Mouse (Mus musculus): ENCODE measurements around the gene Synj2. TPM values are rescaled to one million over a fixed set of nuclear protein-coding genes. Genes with fewer than 3 reads are reported as not detected.

Synj2 gene
- total and polyA plus RNA-seq, 3 experiments, result 21.2 to 58.1 (median 43.7) TPM

DNA sequence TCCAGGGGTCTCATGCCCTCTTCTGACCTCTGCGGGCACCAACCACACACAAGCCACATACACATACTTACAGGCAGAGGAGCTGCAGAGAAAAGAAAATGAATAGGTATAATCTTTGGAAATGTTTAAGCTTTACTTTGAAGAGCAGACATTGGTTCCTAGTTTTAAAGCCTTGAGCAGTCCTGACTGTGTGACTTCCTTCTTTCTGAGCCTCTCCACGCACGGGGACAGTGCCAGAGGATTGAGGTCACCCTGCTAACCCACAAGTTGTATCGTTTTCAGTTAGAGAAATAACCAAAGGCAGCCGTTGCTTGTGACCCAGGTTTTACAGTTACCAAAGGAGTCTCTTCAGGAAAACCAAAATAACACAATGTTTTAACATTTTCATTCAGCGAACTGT is 12.0 kb upstream of the Synj2 start:
- Histone ChIP-seq H3K9ac (ENCODE audit: low read depth, low read length) (no peak overlapping the region), H3K27me3 (ENCODE audit: control insufficient read depth, insufficient read depth, low read length) (no peaks in the 10 kb centered on the region), H3K79me2 (replicated peaks; ENCODE audit: control insufficient read depth, insufficient read depth, low read length) (no peaks in the 10 kb centered on the region), H3K27ac (no peak overlapping the region), H3K36me3 (ENCODE audit: control insufficient read depth, insufficient read depth, low read length) (no peaks in the 10 kb centered on the region), H3K4me1 (ENCODE audit: control insufficient read depth, insufficient read depth, low read length) (no peaks in the 10 kb centered on the region), H3K4me3 (no peak overlapping the region)
- TF ChIP-seq POLR2A (IDR thresholded peaks at IDR 0.05; ENCODE audit: insufficient read depth, low read depth, low read length) (no peak), CTCF (IDR thresholded peaks at IDR 0.05) (no peak), EP300 (IDR thresholded peaks at IDR 0.05; ENCODE audit: insufficient read depth, low read depth, low read length) (no peak)
- no peak for DNase-seq
- intact Hi-C loops (cut with DNase I), result no loop called here
- 88% methylated on average over 6 of the region's 6 CpGs for WGBS

GRCm38 (mm10) chr17:5932161-5932560 is 8.9 kb upstream of the Synj2 start:
- Histone ChIP-seq H3K27me3 (ENCODE audit: control insufficient read depth, insufficient read depth, low read length) (no peaks in the 10 kb centered on the region), H3K36me3 (ENCODE audit: control insufficient read depth, insufficient read depth, low read length) (no peaks in the 10 kb centered on the region), H3K4me3 (no peak overlapping the region), H3K79me2 (replicated peaks; ENCODE audit: control insufficient read depth, insufficient read depth, low read length) (no peaks in the 10 kb centered on the region), H3K27ac (no peak overlapping the region), H3K9ac (ENCODE audit: low read depth, low read length) (no peak overlapping the region), H3K4me1 (ENCODE audit: control insufficient read depth, insufficient read depth, low read length) (peaks cover 2% of the 10 kb centered on the region; the same call in 1 of the 2 replicates)
- TF ChIP-seq EP300 (IDR thresholded peaks at IDR 0.05; ENCODE audit: insufficient read depth, low read depth, low read length) (no peak), POLR2A (IDR thresholded peaks at IDR 0.05; ENCODE audit: insufficient read depth, low read depth, low read length) (no peak), CTCF (IDR thresholded peaks at IDR 0.05) (no peak)
- intact Hi-C loops (cut with DNase I), result no loop called here
- 78% methylated on average over 5 of the region's 5 CpGs for WGBS
- no peak for DNase-seq

GRCm38 (mm10) chr17:5934554-5935324 is 6.3 kb upstream of the Synj2 start:
- peak; percentile 81 to 87 for DNase-seq
- H3K9ac ChIP-seq (ENCODE audit: low read depth, low read length), result peak overlapping the region; percentile 18; the same call in 1 of the 2 replicates
- H3K36me3 ChIP-seq (ENCODE audit: control insufficient read depth, insufficient read depth, low read length), result no peaks in the 10 kb centered on the region
- TF ChIP-seq EP300 (IDR thresholded peaks at IDR 0.05; ENCODE audit: insufficient read depth, low read depth, low read length), result no peak
- intact Hi-C loops (cut with DNase I), result no loop called here
- H3K27me3 ChIP-seq (ENCODE audit: control insufficient read depth, insufficient read depth, low read length), result no peaks in the 10 kb centered on the region
- H3K4me1 ChIP-seq (ENCODE audit: control insufficient read depth, insufficient read depth, low read length), result peaks cover 2% of the 10 kb centered on the region; the same call in 1 of the 2 replicates
- no peak overlapping the region for H3K27ac ChIP-seq
- no peaks in the 10 kb centered on the region for H3K79me2 ChIP-seq (replicated peaks; ENCODE audit: control insufficient read depth, insufficient read depth, low read length)
- H3K4me3 ChIP-seq, result peak overlapping the region; percentile 27; the same call in 1 of the 2 replicates
- WGBS, result 3% methylated on average over 30 of the region's 30 CpGs

DNA sequence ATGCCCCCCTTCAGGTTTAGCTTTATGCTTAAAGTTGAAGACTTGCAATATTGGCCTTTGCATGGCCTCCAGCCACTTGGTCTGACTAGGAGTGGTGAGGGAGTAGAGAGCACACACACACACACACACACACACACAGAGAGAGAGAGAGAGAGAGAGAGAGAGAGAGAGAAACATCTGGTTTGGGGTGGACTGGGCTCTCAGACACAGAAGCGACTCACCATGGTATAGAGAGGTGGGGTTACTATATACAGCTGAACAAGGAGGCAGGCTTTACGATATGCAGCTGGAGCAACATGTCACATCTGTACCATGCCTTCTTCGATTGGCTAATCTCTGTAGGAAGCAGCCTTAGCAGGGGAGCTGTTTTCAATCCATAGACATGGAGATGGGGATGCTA is 5.4 kb upstream of the Synj2 start:
- no peaks in the 10 kb centered on the region for H3K36me3 ChIP-seq (ENCODE audit: control insufficient read depth, insufficient read depth, low read length)
- no peak for TF ChIP-seq EP300 (IDR thresholded peaks at IDR 0.05; ENCODE audit: insufficient read depth, low read depth, low read length)
- TF ChIP-seq CTCF (IDR thresholded peaks at IDR 0.05), result no peak
- no peak for TF ChIP-seq POLR2A (IDR thresholded peaks at IDR 0.05; ENCODE audit: insufficient read depth, low read depth, low read length)
- no peak overlapping the region for H3K27ac ChIP-seq
- peaks cover 2% of the 10 kb centered on the region; the same call in 1 of the 2 replicates for H3K4me1 ChIP-seq (ENCODE audit: control insufficient read depth, insufficient read depth, low read length)
- H3K9ac ChIP-seq (ENCODE audit: low read depth, low read length), result no peak overlapping the region
- DNase-seq, result no peak
- no peaks in the 10 kb centered on the region for H3K27me3 ChIP-seq (ENCODE audit: control insufficient read depth, insufficient read depth, low read length)
- WGBS, result 83% methylated on average over 3 of the region's 3 CpGs
- no peak overlapping the region for H3K4me3 ChIP-seq
- no peaks in the 10 kb centered on the region for H3K79me2 ChIP-seq (replicated peaks; ENCODE audit: control insufficient read depth, insufficient read depth, low read length)
- intact Hi-C loops (cut with DNase I), result no loop called here

GRCm38 (mm10) chr17:5936276-5936675 is 4.8 kb upstream of the Synj2 start:
- H3K27me3 ChIP-seq (ENCODE audit: control insufficient read depth, insufficient read depth, low read length), result no peaks in the 10 kb centered on the region
- H3K4me3 ChIP-seq, result no peak overlapping the region
- 84% methylated on average over 14 of the region's 14 CpGs for WGBS
- H3K79me2 ChIP-seq (replicated peaks; ENCODE audit: control insufficient read depth, insufficient read depth, low read length), result no peaks in the 10 kb centered on the region
- H3K4me1 ChIP-seq (ENCODE audit: control insufficient read depth, insufficient read depth, low read length), result peaks cover 2% of the 10 kb centered on the region; the same call in 1 of the 2 replicates
- no peak for DNase-seq
- no peak overlapping the region for H3K9ac ChIP-seq (ENCODE audit: low read depth, low read length)
- intact Hi-C loops (cut with DNase I), result no loop called here
- TF ChIP-seq POLR2A (IDR thresholded peaks at IDR 0.05; ENCODE audit: insufficient read depth, low read depth, low read length) (no peak), EP300 (IDR thresholded peaks at IDR 0.05; ENCODE audit: insufficient read depth, low read depth, low read length) (no peak), CTCF (IDR thresholded peaks at IDR 0.05) (no peak)
- H3K36me3 ChIP-seq (ENCODE audit: control insufficient read depth, insufficient read depth, low read length), result no peaks in the 10 kb centered on the region
- H3K27ac ChIP-seq, result no peak overlapping the region

DNA sequence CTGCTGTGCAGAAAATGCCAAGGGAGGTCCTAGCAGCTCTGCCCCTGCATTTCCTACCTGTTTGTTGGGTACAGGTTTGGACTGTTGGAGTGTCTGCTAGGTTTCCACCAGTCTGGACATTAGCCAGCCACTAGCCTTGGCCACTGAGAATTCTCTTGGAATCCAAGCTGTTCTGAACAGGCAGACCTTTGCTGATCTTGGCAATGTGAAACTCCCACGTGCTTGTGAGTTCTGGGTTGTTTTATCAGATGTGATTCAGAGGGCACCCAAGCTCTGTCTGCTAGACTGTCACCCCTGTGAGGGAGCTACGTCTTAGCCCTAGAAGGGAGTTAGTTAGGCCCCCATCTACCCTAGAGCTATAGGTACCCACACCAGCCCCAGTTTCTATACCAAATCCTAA is 3.6 kb upstream of the Synj2 start:
- no peak for TF ChIP-seq POLR2A (IDR thresholded peaks at IDR 0.05; ENCODE audit: insufficient read depth, low read depth, low read length)
- TF ChIP-seq CTCF (IDR thresholded peaks at IDR 0.05), result no peak
- TF ChIP-seq EP300 (IDR thresholded peaks at IDR 0.05; ENCODE audit: insufficient read depth, low read depth, low read length), result no peak
- intact Hi-C loops (cut with DNase I), result no loop called here
- Histone ChIP-seq H3K27me3 (ENCODE audit: control insufficient read depth, insufficient read depth, low read length) (no peaks in the 10 kb centered on the region), H3K4me1 (ENCODE audit: control insufficient read depth, insufficient read depth, low read length) (peaks cover 2% of the 10 kb centered on the region; the same call in 1 of the 2 replicates), H3K27ac (no peak overlapping the region), H3K79me2 (replicated peaks; ENCODE audit: control insufficient read depth, insufficient read depth, low read length) (no peaks in the 10 kb centered on the region), H3K9ac (ENCODE audit: low read depth, low read length) (no peak overlapping the region), H3K36me3 (ENCODE audit: control insufficient read depth, insufficient read depth, low read length) (no peaks in the 10 kb centered on the region), H3K4me3 (no peak overlapping the region)
- no peak for DNase-seq
- 53% methylated on average over 2 of the region's 2 CpGs for WGBS

Data from heart, adult 2 months (tissue).